Mouse (Mus musculus) lung, postnatal 0 days (tissue): Measurements from ENCODE around the gene Txk.

Experiments
- CTCF ChIP-seq: IDR thresholded peaks from 2 replicates; pipeline ENCODE4 v1.5.1; 2016; ENCODE audit warnings: antibody characterized with exemption, mild to moderate bottlenecking
- EP300 ChIP-seq: IDR thresholded peaks from 2 replicates; pipeline ENCODE4 v1.6.1; 2016; ENCODE audit warnings: antibody characterized with exemption, mild to moderate bottlenecking, control low read depth

- no peak for TF ChIP-seq EP300
- TF ChIP-seq CTCF: no peak
Observed at GRCm38 (mm10) chr5:72661051-72661781, 91.4 kb downstream of the Txk start.
